Mouse (Mus musculus) heart, adult 2 months (tissue): ENCODE results near the gene Tmcc2.

Experiments used
- CTCF ChIP-seq: fragments of 200-600 bp; IDR thresholded peaks from 2 replicates; pipeline ENCODE4 v1.8.1; 2022; ENCODE audit warnings: antibody characterized with exemption, mild to moderate bottlenecking, moderate library complexity
- POLR2A ChIP-seq: fragments of 200-500 bp; IDR thresholded peaks from 2 replicates; pipeline ENCODE4 v1.6.1; 2011; ENCODE audit warnings: mild to moderate bottlenecking, low read depth, low read length, control low read depth; ENCODE audit not compliant: insufficient read depth

DNA sequence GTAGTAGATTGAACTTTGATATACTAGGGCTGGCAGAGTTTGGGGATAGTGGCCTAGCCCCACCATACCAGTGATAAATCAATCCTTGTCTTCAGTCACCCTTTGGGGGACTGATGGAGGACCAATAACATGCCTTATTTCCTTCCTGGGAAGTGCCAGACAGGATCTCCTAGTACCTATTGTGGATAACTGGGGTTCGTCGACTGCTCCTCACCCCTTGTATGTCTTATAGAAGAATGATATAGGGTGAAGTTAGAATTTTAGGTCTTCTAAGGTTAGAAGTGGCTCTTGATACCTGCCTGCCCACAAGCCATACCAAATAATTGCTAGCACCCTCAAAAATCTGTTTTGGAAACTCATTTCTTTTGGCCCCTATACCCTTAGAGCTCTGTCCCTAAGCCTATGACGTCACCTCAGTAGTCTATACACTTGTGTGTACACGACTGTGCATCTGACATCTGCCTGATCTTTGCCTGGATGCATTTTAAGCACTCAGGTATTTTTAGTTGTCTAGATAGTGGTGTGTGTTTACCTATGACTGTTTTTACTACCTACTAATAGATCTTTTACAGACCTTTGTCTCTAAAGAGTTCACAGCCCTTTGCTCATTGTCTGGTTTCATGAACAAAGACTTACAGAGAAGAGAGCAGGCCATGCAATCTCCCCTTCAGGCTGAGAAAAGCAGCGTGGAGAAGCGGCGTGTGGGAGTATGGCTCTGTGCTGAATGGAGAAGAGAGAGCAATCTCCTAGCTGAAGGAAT is 69.1 kb downstream of the Tmcc2 start:
- TF ChIP-seq CTCF (no peak), POLR2A (no peak)
